Mouse (Mus musculus) heart, embryonic 13.5 days (tissue): ENCODE data around the gene Ephb2. TPM values are rescaled to one million over a fixed set of nuclear protein-coding genes. Genes with fewer than 3 reads are reported as not detected.

Experiments used
- ATAC-seq: fragments of 200-750 bp; cut with Nextera tagmentation; 2 replicates; pipeline ENCODE4 v1.8.0; 2017; ENCODE audit warnings: moderate TSS enrichment; ENCODE audit not compliant: insufficient number of reproducible peaks, low FRiP score, low TSS enrichment; ENCODE audit errors: extremely low read depth
- H3K27ac ChIP-seq: fragments of 300-500 bp; sonication (generic); replicated peaks from 2 replicates; pipeline ENCODE4 v1.5.1; 2015; ENCODE audit warnings: moderate library complexity, mild to moderate bottlenecking, inconsistent platforms
- H3K27me3 ChIP-seq: fragments of 300-500 bp; sonication (generic); replicated peaks from 2 replicates; pipeline ENCODE4 v1.6.1; 2015; ENCODE audit warnings: mild to moderate bottlenecking, inconsistent platforms
- H3K36me3 ChIP-seq: fragments of 300-500 bp; sonication (generic); 2 replicates; pipeline ENCODE4 v1.6.1; 2015; ENCODE audit warnings: mild to moderate bottlenecking, inconsistent platforms
- H3K4me1 ChIP-seq: fragments of 300-500 bp; sonication (generic); 2 replicates; pipeline ENCODE4 v1.6.1; 2015; ENCODE audit warnings: inconsistent platforms
- H3K4me2 ChIP-seq: fragments of 300-500 bp; sonication (generic); 2 replicates; pipeline ENCODE4 v1.6.1; 2015; ENCODE audit warnings: inconsistent platforms, mild to moderate bottlenecking, moderate library complexity
- H3K4me3 ChIP-seq: fragments of 300-500 bp; sonication (generic); 2 replicates; pipeline ENCODE4 v1.5.1; 2015; ENCODE audit warnings: moderate library complexity, mild to moderate bottlenecking, inconsistent platforms
- H3K9ac ChIP-seq: fragments of 300-500 bp; sonication (generic); 2 replicates; pipeline ENCODE4 v1.6.1; 2015; ENCODE audit warnings: inconsistent platforms, mild to moderate bottlenecking, moderate library complexity
- H3K9me3 ChIP-seq: fragments of 300-500 bp; sonication (generic); 2 replicates; pipeline ENCODE4 v1.6.1; 2016; ENCODE audit warnings: inconsistent platforms
- WGBS: fragments of 180-500 bp; shearing (Covaris S2); methylation state at CpG from one replicate; pipeline ENCODE4 v1.1.7; 2015; ENCODE audit warnings: mixed read lengths; 5-methylcytosine and 5-hydroxymethylcytosine counted together
- polyA plus RNA-seq: library from polyadenylated mRNA; unstranded; fragments of >200 nt; fragmentation: Nextera tagmentation; extraction: Ambion mirVana; gene quantifications from 2 replicates; pipeline ENCODE4 v1.2.1, GENCODE M21; 2015

Gene Ephb2
- polyA plus RNA-seq, 1 experiment from 2014 or later = 1.2 TPM

DNA sequence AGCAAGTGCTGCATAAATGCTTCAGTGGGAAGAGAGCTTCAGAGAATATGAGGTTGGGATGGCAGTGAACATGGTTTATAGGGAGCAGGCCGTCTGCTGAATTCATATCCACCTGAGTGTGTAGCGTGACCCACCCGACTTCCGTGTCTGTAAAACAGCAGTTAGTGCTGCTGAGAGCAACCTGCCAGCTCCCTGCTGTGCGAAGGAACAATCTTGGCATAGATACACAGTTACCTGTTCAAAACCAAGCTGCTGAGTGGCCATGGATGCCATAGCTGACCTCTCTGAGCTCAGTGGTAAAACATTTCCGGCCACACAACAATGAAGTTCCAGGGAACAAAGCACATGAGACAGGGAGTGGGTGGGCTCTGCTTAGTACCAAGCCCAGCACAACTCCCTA is 138.5 kb downstream of the Ephb2 start:
- H3K9me3 ChIP-seq = peaks cover 5% of the 10 kb centered on the region; the same call in 1 of the 2 replicates
- H3K4me2 ChIP-seq = no peak overlapping the region
- 84% methylated on average over 6 of the region's 6 CpGs for WGBS
- no peak for ATAC-seq
- H3K27me3 ChIP-seq = peaks cover 29% of the 10 kb centered on the region
- no peak overlapping the region for H3K4me3 ChIP-seq
- H3K36me3 ChIP-seq = peaks cover under 1% of the 10 kb centered on the region; the same call in 1 of the 2 replicates
- no peak overlapping the region for H3K27ac ChIP-seq
- H3K4me1 ChIP-seq = no peaks in the 10 kb centered on the region
- H3K9ac ChIP-seq = no peak overlapping the region

DNA sequence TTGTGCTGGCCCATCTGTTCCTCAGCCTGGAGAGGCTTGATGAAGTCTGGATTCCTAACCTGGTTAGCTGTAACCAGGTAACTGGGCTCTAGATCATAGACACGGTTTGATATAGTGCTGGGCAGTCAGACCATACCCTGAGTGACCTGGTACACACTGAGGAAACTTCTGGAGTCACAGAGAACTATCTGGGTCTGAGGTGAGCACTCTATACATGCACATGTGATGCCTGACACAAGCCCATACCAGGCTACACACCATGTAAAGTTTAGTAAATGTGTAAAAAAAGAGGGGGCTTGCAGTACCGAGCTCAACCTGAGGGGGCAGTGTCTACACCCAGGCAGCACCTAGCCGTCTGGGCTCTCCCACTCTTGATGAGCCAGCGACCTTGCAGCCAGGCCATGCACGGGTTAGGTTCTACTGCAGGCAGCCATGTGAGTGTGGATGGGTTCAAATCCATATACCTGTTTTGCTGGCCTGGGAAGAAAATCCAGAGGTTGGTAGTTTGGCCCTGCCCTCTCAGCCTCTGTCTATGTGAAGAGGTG is 139.3 kb downstream of the Ephb2 start:
- H3K27me3 ChIP-seq = peaks cover 29% of the 10 kb centered on the region
- no peak for ATAC-seq
- H3K4me2 ChIP-seq = no peak overlapping the region
- 21% methylated on average over 5 of the region's 5 CpGs for WGBS
- H3K4me3 ChIP-seq = no peak overlapping the region
- peaks cover 6% of the 10 kb centered on the region; the same call in 1 of the 2 replicates for H3K9me3 ChIP-seq
- no peak overlapping the region for H3K9ac ChIP-seq
- no peak overlapping the region for H3K27ac ChIP-seq
- no peaks in the 10 kb centered on the region for H3K4me1 ChIP-seq
- H3K36me3 ChIP-seq = peaks cover 6% of the 10 kb centered on the region; the same call in 1 of the 2 replicates

DNA sequence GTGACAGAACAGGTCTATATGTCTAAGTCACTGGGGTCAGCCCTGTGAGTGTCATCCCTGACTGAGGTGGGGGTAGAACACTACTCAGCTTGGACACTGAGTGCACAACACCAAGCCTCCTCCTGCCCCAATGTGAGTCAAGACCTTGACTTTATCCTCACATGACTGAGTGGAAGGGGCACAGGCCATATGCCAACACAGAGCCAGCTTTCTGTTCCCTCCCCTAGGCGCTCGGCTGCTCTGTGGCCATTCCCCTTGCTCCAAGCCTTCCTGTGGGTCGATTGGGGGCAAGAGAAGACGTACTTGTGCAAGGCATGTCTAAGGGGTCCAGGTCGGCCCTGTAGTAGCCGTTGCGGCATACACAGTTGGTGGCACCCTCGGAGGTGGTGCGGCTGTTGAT is 140.1 kb downstream of the Ephb2 start:
- ATAC-seq = no peak
- no peak overlapping the region for H3K4me2 ChIP-seq
- H3K9ac ChIP-seq = no peak overlapping the region
- no peak overlapping the region for H3K27ac ChIP-seq
- H3K36me3 ChIP-seq = peaks cover 6% of the 10 kb centered on the region; the same call in 1 of the 2 replicates
- H3K27me3 ChIP-seq = peaks cover 25% of the 10 kb centered on the region
- H3K4me1 ChIP-seq = no peaks in the 10 kb centered on the region
- no peak overlapping the region for H3K4me3 ChIP-seq
- H3K9me3 ChIP-seq = peaks cover 6% of the 10 kb centered on the region; the same call in 1 of the 2 replicates
- 91% methylated on average over 9 of the region's 9 CpGs for WGBS

DNA sequence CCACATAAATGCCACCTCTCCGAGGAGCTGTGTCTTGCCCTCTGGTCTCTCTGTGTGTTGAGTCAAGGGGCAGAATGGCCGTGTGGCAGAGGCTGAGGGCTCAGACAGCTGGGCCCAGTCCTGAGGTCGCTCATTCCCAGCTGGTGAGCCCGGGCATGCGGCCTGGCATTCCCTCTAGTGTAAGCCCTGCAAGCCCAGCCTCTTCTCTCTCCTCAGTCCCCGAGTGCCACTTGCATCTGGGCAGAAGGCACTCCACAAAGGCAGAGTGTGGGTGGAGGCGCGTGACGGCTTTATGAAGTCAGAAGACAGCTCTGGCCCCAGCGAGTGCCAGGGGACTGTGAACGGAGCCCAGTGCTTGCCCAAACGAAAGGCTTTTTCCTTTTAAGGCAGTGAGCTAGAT is 145.8 kb downstream of the Ephb2 start:
- Histone ChIP-seq H3K9me3 (peaks cover 6% of the 10 kb centered on the region; the same call in 1 of the 2 replicates), H3K27me3 (peaks cover 49% of the 10 kb centered on the region), H3K4me3 (no peak overlapping the region), H3K4me1 (0 out of 2 replicates have a peak, but pooled peaks cover 4% of the 10 kb centered on the region), H3K36me3 (peaks cover 6% of the 10 kb centered on the region; the same call in 1 of the 2 replicates), H3K27ac (no peak overlapping the region), H3K4me2 (no peak overlapping the region), H3K9ac (no peak overlapping the region)
- 82% methylated on average over 12 of the region's 12 CpGs for WGBS
- ATAC-seq = no peak

DNA sequence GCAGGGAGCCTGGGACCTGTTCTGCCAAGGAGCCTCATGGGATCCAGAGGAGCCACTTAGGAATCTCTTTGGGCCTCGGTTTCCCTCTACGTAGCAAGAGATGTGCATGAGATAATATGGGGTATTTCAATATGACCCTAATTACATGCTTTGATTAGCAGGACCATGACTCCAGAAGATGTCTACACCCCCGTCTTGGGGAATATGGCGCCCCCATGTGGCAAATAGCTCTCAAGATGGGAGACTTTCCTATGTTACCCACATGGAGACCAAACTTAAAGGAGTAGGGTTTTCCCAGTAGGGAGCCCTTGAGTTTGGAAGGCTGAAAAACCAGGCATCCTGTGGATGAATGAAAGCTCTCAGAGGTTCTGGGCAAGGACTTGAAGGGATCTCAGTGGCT is 147.7 kb downstream of the Ephb2 start:
- H3K9me3 ChIP-seq = peaks cover 6% of the 10 kb centered on the region; the same call in 1 of the 2 replicates
- ATAC-seq = no peak
- WGBS = 58% methylated on average over 4 of the region's 4 CpGs
- H3K4me2 ChIP-seq = no peak overlapping the region
- peaks cover 6% of the 10 kb centered on the region; the same call in 1 of the 2 replicates for H3K36me3 ChIP-seq
- H3K27me3 ChIP-seq = peaks cover 68% of the 10 kb centered on the region
- no peak overlapping the region for H3K4me3 ChIP-seq
- H3K9ac ChIP-seq = no peak overlapping the region
- 0 out of 2 replicates have a peak, but pooled peaks cover 4% of the 10 kb centered on the region for H3K4me1 ChIP-seq
- H3K27ac ChIP-seq = no peak overlapping the region

DNA sequence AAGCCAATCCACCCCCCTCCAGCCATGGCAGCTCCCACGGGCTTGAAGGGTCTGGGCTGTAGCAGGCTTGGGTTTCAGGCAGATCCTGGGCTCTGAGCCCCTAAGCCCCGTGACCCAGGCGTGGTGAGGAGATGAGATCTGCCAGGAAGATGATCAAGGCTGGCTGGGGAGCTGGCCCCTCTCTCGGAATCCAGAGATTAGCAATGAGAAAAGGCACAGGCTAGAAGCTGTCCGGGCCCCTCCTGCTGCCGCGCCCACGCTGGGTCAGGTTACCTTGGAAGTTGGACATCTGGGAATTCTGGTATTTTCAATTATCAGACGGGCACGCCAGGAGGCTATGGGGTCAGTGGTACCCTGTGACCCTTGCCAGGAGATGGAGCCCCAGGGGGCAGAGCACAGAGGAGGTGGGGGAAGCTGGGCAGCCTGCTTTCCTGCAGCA is 150.3 kb downstream of the Ephb2 start:
- Histone ChIP-seq H3K36me3 (no peaks in the 10 kb centered on the region), H3K4me2 (no peak overlapping the region), H3K27ac (no peak overlapping the region), H3K4me3 (no peak overlapping the region), H3K27me3 (peaks cover 74% of the 10 kb centered on the region), H3K9ac (no peak overlapping the region), H3K9me3 (no peaks in the 10 kb centered on the region), H3K4me1 (peaks cover 13% of the 10 kb centered on the region)
- 48% methylated on average over 10 of the region's 10 CpGs for WGBS
- ATAC-seq = no peak

DNA sequence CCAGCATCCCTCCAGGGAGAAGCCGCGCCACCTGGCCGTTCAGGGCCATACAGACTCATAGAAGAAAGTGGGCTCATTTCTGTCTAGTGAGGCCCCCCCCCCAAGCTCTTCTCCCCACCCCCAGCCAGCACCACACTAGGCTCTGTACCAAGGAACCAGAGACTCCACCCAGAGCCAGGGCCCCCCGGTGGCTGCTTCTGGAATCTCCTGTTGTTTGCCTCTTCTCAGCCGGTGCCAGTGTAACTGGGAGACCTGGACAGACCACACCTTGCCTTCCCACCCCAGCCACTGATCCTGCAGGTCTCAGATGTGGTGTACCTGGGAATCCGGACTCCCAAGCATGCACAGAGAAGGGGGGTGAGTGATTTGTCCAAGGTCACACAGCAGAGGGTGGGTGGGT is 151.3 kb downstream of the Ephb2 start:
- Histone ChIP-seq H3K9me3 (no peaks in the 10 kb centered on the region), H3K4me3 (no peak overlapping the region), H3K27me3 (peaks cover 74% of the 10 kb centered on the region), H3K36me3 (no peaks in the 10 kb centered on the region), H3K27ac (no peak overlapping the region), H3K9ac (no peak overlapping the region), H3K4me2 (no peak overlapping the region), H3K4me1 (peaks cover 17% of the 10 kb centered on the region)
- 57% methylated on average over 3 of the region's 6 CpGs for WGBS
- no peak for ATAC-seq

DNA sequence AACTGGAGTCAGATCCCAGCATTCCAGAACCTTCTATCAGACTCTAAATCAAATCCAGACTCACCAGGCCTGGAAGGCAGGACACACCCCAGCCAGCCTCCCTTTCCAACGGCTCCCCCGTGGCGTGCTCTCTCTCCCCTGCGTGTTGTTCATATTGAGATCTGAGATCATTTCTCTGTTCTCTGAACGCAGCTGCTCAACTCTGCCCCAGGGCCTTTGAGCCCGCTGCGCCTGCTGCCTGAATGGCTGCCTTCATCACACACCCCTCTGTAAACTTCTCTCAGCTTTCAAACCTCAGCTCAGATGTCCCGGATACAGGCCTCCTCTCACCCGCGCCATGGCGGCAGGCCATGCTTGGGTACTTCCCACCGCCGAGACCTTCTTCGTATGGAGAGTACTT is 155.1 kb downstream of the Ephb2 start:
- Histone ChIP-seq H3K4me2 (no peak overlapping the region), H3K9me3 (no peaks in the 10 kb centered on the region), H3K4me1 (peaks cover 17% of the 10 kb centered on the region), H3K4me3 (no peak overlapping the region), H3K27ac (no peak overlapping the region), H3K27me3 (peaks cover 71% of the 10 kb centered on the region), H3K36me3 (no peaks in the 10 kb centered on the region), H3K9ac (no peak overlapping the region)
- WGBS = 80% methylated on average over 14 of the region's 14 CpGs
- ATAC-seq = no peak

DNA sequence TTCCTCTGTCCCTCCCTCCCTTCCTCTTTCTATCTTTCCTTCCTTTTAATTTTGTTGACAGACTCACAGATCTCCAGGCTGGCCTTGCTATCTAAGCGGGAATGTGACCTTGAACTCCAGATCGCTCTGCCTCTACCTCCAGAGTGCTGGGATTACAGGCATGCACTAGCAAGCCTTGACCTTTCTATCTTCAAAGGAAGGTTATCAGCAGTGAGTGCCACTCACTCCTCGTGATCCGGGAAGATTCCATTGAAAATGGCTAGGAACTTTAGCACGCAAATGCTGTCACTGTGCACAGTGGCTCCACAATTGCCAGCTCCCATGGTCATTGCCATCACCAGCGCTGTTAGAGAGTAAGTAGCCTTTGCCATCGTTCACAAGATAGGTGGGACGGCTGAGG is 156.6 kb downstream of the Ephb2 start:
- Histone ChIP-seq H3K27me3 (peaks cover 66% of the 10 kb centered on the region), H3K4me2 (no peak overlapping the region), H3K27ac (no peak overlapping the region), H3K9me3 (no peaks in the 10 kb centered on the region), H3K36me3 (no peaks in the 10 kb centered on the region), H3K4me1 (peaks cover 17% of the 10 kb centered on the region), H3K9ac (no peak overlapping the region), H3K4me3 (no peak overlapping the region)
- WGBS = 42% methylated on average over 8 of the region's 8 CpGs
- ATAC-seq = no peak

DNA sequence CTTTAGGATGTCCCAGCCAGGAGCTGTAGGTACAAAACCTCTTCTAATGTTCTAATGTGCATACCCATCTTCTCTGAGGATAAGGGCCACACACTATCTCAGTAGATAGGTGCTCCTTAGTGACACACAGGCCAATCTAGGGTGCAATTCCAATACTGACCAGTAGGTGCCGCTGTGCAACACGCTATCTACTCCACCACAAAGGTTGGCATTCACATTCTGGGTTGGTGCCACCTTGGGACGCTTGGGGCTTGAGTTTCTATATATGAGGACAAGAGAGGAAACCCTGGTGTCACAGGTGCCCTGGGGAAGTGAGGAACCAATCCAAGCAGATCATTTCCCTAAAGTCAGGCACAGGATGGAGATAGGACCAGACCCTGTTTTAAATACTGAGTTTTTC is 157.3 kb downstream of the Ephb2 start:
- 8% methylated on average over 3 of the region's 3 CpGs for WGBS
- Histone ChIP-seq H3K9me3 (no peaks in the 10 kb centered on the region), H3K36me3 (no peaks in the 10 kb centered on the region), H3K9ac (no peak overlapping the region), H3K27ac (no peak overlapping the region), H3K4me1 (peaks cover 17% of the 10 kb centered on the region), H3K4me2 (no peak overlapping the region), H3K4me3 (no peak overlapping the region), H3K27me3 (peaks cover 64% of the 10 kb centered on the region)
- ATAC-seq = no peak

DNA sequence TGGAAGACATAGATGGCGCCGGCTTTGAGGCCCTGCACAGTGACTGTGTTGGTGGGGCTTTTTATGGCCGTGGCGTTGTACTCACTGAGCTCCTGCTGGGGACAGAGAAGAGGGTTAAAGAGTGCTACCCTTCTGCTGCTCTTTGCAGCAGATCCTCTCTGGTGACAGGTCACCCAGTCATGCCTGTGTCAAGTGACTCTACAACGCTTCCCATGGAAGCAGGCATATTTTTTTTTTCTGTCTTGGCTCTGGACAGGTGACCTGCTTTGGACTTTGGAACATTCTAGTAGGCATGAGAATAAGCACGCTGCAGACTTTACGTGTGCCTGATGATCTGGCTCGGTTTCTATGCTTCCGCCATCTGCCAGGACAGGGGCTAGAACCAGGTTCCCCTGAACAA is 160.3 kb downstream of the Ephb2 start:
- Histone ChIP-seq H3K4me1 (peaks cover 7% of the 10 kb centered on the region; the same call in 1 of the 2 replicates), H3K36me3 (no peaks in the 10 kb centered on the region), H3K4me2 (no peak overlapping the region), H3K27ac (no peak overlapping the region), H3K27me3 (peaks cover 57% of the 10 kb centered on the region), H3K4me3 (no peak overlapping the region), H3K9me3 (no peaks in the 10 kb centered on the region), H3K9ac (no peak overlapping the region)
- ATAC-seq = no peak
- WGBS = 86% methylated on average over 9 of the region's 9 CpGs
